Mouse (Mus musculus): ENCODE measurements around the gene Rft1. TPM values are rescaled to one million over a fixed set of nuclear protein-coding genes. Genes with fewer than 3 reads are reported as not detected.

Rft1 gene
- polyA plus RNA-seq, 1 experiment from 2014 or later: 4.1 TPM

Other genes starting within 250 kb of the Rft1 start
- 7.3 and 7.4 TPM in 2 replicates for gene Dcp1a, start 174.8 kb upstream of the Rft1 start, polyA plus RNA-seq (2015; fragmentation: Nextera tagmentation; extraction: Ambion mirVana)
- gene Cacna1d, start 162.9 kb upstream of the Rft1 start, polyA plus RNA-seq (2015; fragmentation: Nextera tagmentation; extraction: Ambion mirVana): 0.12 and 0.35 TPM in 2 replicates
- 175 and 178 TPM in 2 replicates for gene Tkt, start 106.0 kb upstream of the Rft1 start, polyA plus RNA-seq (2015; fragmentation: Nextera tagmentation; extraction: Ambion mirVana)
- gene Prkcd, start 28.1 kb upstream of the Rft1 start, polyA plus RNA-seq (2015; fragmentation: Nextera tagmentation; extraction: Ambion mirVana): 16.3 and 16.4 TPM in 2 replicates
- gene Sfmbt1, start 60.5 kb downstream of the Rft1 start, polyA plus RNA-seq (2015; fragmentation: Nextera tagmentation; extraction: Ambion mirVana): 11.0 and 12.0 TPM in 2 replicates
- 7.7 and 8.1 TPM in 2 replicates for gene Tmem110, start 171.2 kb downstream of the Rft1 start, polyA plus RNA-seq (2015; fragmentation: Nextera tagmentation; extraction: Ambion mirVana)
- 1.7 and 2.3 TPM in 2 replicates for gene Mustn1, start 224.8 kb downstream of the Rft1 start, polyA plus RNA-seq (2015; fragmentation: Nextera tagmentation; extraction: Ambion mirVana)
- 278 and 305 TPM in 2 replicates for gene Itih4, start 232.1 kb downstream of the Rft1 start, polyA plus RNA-seq (2015; fragmentation: Nextera tagmentation; extraction: Ambion mirVana)